Mouse (Mus musculus) embryonic facial prominence, embryonic 10.5 days (tissue): ENCODE results near the gene Ugt1a6b. TPM values are rescaled to one million over a fixed set of nuclear protein-coding genes. Genes with fewer than 3 reads are reported as not detected.
A peak's percentile ranks its signal among the peaks of the same experiment; 100 is the strongest.
"Not testable (repeated sequence)": the region's sequence is repeated elsewhere in the genome, so short reads cannot be mapped to it uniquely, and the experiment has no call there.

ENCODE experiments used
- DNase-seq: peaks from one replicate; pipeline ENCODE4 v3.0.0-alpha.2; 2017; ENCODE audit warnings: low spot score
- H3K27ac ChIP-seq: fragments of 300-500 bp; sonication (generic); replicated peaks from 2 replicates; pipeline ENCODE4 v1.5.1; 2016; ENCODE audit warnings: mild to moderate bottlenecking
- H3K27me3 ChIP-seq: fragments of 300-500 bp; sonication (generic); replicated peaks from 2 replicates; pipeline ENCODE4 v1.6.1; 2016; ENCODE audit warnings: low read depth, mild to moderate bottlenecking; ENCODE audit not compliant: poor library complexity, severe bottlenecking
- H3K36me3 ChIP-seq: fragments of 300-500 bp; sonication (generic); replicated peaks from 2 replicates; pipeline ENCODE4 v1.6.1; 2016; ENCODE audit warnings: mild to moderate bottlenecking, moderate library complexity
- H3K4me1 ChIP-seq: fragments of 300-500 bp; sonication (generic); 2 replicates; pipeline ENCODE4 v1.6.1; 2016
- H3K4me3 ChIP-seq: fragments of 300-500 bp; sonication (generic); 2 replicates; pipeline ENCODE4 v1.5.1; 2016; ENCODE audit warnings: mild to moderate bottlenecking, moderate library complexity
- H3K9me3 ChIP-seq: fragments of 300-500 bp; sonication (generic); 2 replicates; pipeline ENCODE4 v1.6.1; 2016; ENCODE audit warnings: mild to moderate bottlenecking
- WGBS: fragments of 180-500 bp; shearing (Covaris S2); methylation state at CpG from one replicate; pipeline ENCODE4 v1.1.7; 2016; 5-methylcytosine and 5-hydroxymethylcytosine counted together
- polyA plus RNA-seq: library from polyadenylated mRNA; unstranded; fragments of >200 nt; fragmentation: Nextera tagmentation; extraction: Ambion mirVana; gene quantifications from 2 replicates; pipeline ENCODE4 v1.2.1, GENCODE M21; 2016

Ugt1a6b gene
- polyA plus RNA-seq, 1 experiment from 2014 or later: not detected

GRCm38 (mm10) chr1:88098546-88098945, 4.5 kb upstream of the Ugt1a6b start:
- H3K4me1 ChIP-seq, H3K27ac ChIP-seq, H3K4me3 ChIP-seq, H3K36me3 ChIP-seq, DNase-seq, H3K9me3 ChIP-seq, H3K27me3 ChIP-seq: not testable (repeated sequence)
- WGBS: 89% methylated on average over 3 of the region's 3 CpGs

- H3K36me3 ChIP-seq, DNase-seq, H3K4me3 ChIP-seq, H3K4me1 ChIP-seq, H3K9me3 ChIP-seq, H3K27ac ChIP-seq, H3K27me3 ChIP-seq: not testable (repeated sequence)
- WGBS: 83% methylated on average over 2 of the region's 2 CpGs
These were observed 3.4 kb upstream of the Ugt1a6b start for GRCm38 (mm10) chr1:88099691-88100090.

- not testable (repeated sequence) for H3K4me3 ChIP-seq, H3K4me1 ChIP-seq, DNase-seq, H3K27me3 ChIP-seq, H3K27ac ChIP-seq, H3K36me3 ChIP-seq, H3K9me3 ChIP-seq
- 85% methylated on average over 5 of the region's 5 CpGs for WGBS
These were observed 831 bp downstream of the Ugt1a6b start for GRCm38 (mm10) chr1:88103697-88104468.

GRCm38 (mm10) chr1:88104667-88105430, 1.8 kb downstream of the Ugt1a6b start:
- Histone ChIP-seq H3K27ac (no peak overlapping the region), H3K4me1 (no peaks in the 10 kb centered on the region), H3K27me3 (no peaks in the 10 kb centered on the region), H3K36me3 (no peaks in the 10 kb centered on the region), H3K9me3 (no peaks in the 10 kb centered on the region), H3K4me3 (no peak overlapping the region)
- no peak for DNase-seq
- 85% methylated on average over 1 of the region's 1 CpGs for WGBS

- no peaks in the 10 kb centered on the region for H3K9me3 ChIP-seq
- no peaks in the 10 kb centered on the region for H3K36me3 ChIP-seq
- H3K4me3 ChIP-seq: no peak overlapping the region
- WGBS: 64% methylated on average over 2 of the region's 2 CpGs
- H3K4me1 ChIP-seq: no peaks in the 10 kb centered on the region
- no peaks in the 10 kb centered on the region for H3K27me3 ChIP-seq
- no peak overlapping the region for H3K27ac ChIP-seq
- DNase-seq: no peak
These were observed 2.6 kb downstream of the Ugt1a6b start for GRCm38 (mm10) chr1:88105656-88106055.

GRCm38 (mm10) chr1:88109027-88109557, 6.0 kb downstream of the Ugt1a6b start:
- not testable (repeated sequence) for H3K4me3 ChIP-seq, H3K27ac ChIP-seq, H3K27me3 ChIP-seq, DNase-seq, H3K9me3 ChIP-seq, H3K36me3 ChIP-seq, H3K4me1 ChIP-seq
- WGBS: 91% methylated on average over 2 of the region's 2 CpGs

GRCm38 (mm10) chr1:88109604-88110003, 6.6 kb downstream of the Ugt1a6b start:
- H3K4me3 ChIP-seq, DNase-seq, H3K36me3 ChIP-seq, H3K9me3 ChIP-seq, H3K27me3 ChIP-seq, H3K27ac ChIP-seq, H3K4me1 ChIP-seq: not testable (repeated sequence)
- WGBS: 87% methylated on average over 2 of the region's 2 CpGs

- 94% methylated on average over 6 of the region's 6 CpGs for WGBS
- not testable (repeated sequence) for H3K4me3 ChIP-seq, H3K4me1 ChIP-seq, H3K36me3 ChIP-seq, H3K27me3 ChIP-seq, H3K27ac ChIP-seq, DNase-seq, H3K9me3 ChIP-seq
These were observed 9.7 kb downstream of the Ugt1a6b start for GRCm38 (mm10) chr1:88112769-88113168.

- H3K9me3 ChIP-seq, H3K27ac ChIP-seq, H3K4me1 ChIP-seq, H3K27me3 ChIP-seq, H3K36me3 ChIP-seq, H3K4me3 ChIP-seq: not testable (repeated sequence)
- DNase-seq: peak; percentile 9
- WGBS: 13% methylated on average over 4 of the region's 4 CpGs
These were observed 17.5 kb downstream of the Ugt1a6b start for GRCm38 (mm10) chr1:88120550-88120949.

GRCm38 (mm10) chr1:88121521-88121920, 18.5 kb downstream of the Ugt1a6b start:
- not testable (repeated sequence) for H3K9me3 ChIP-seq, H3K36me3 ChIP-seq, DNase-seq, H3K4me3 ChIP-seq, H3K27me3 ChIP-seq, H3K27ac ChIP-seq, H3K4me1 ChIP-seq
- WGBS: no CpG with 5 or more reads among the region's 1 CpGs

- H3K9me3 ChIP-seq, H3K4me1 ChIP-seq, H3K27ac ChIP-seq, H3K27me3 ChIP-seq, H3K36me3 ChIP-seq, H3K4me3 ChIP-seq, DNase-seq: not testable (repeated sequence)
- WGBS: 81% methylated on average over 4 of the region's 4 CpGs
These were observed 22.8 kb downstream of the Ugt1a6b start for GRCm38 (mm10) chr1:88125827-88126360.

GRCm38 (mm10) chr1:88129091-88129490, 26.0 kb downstream of the Ugt1a6b start:
- not testable (repeated sequence) for H3K4me3 ChIP-seq

GRCm38 (mm10) chr1:88130223-88130622, 27.2 kb downstream of the Ugt1a6b start:
- WGBS: 92% methylated on average over 1 of the region's 1 CpGs
- not testable (repeated sequence) for H3K27me3 ChIP-seq, H3K36me3 ChIP-seq, H3K9me3 ChIP-seq, DNase-seq, H3K4me3 ChIP-seq, H3K27ac ChIP-seq
- H3K4me1 ChIP-seq: peaks cover 12% of the 10 kb centered on the region

More at GRCm38 (mm10) chr1:88129091-88129490, 26.0 kb downstream of the Ugt1a6b start:
- not testable (repeated sequence) for DNase-seq, H3K4me1 ChIP-seq, H3K36me3 ChIP-seq, H3K9me3 ChIP-seq, H3K27ac ChIP-seq, H3K27me3 ChIP-seq
- WGBS: 90% methylated on average over 2 of the region's 2 CpGs
